Mouse (Mus musculus) layer of hippocampus, adult 18-20 months (tissue): Measurements from ENCODE around the gene Dynlt1a. TPM values are rescaled to one million over a fixed set of nuclear protein-coding genes. Genes with fewer than 3 reads are reported as not detected.
A peak's percentile ranks its signal among the peaks of the same experiment; 100 is the strongest.
"Not testable (repeated sequence)": the region's sequence is repeated elsewhere in the genome, so short reads cannot be mapped to it uniquely, and the experiment has no call there.

ENCODE experiments used
- DNase-seq, 2 experiments: peaks; one replicate each; pipeline ENCODE4 v3.0.0; 2022; ENCODE audit warnings: low spot score in 2 of 2
- long read RNA-seq: library from polyadenylated mRNA; stranded (forward); transcript quantifications from one replicate; pipeline ENCODE4 v2.0.0, GENCODE M21; 2021
- total RNA-seq, 2 experiments: library from RNA; stranded (reverse); gene quantifications; 2 replicates each; pipeline ENCODE4 v1.2.3; 2021

Gene Dynlt1a
- total RNA-seq = 1 to 10 TPM; 9.2 to 9.4 TPM
- long read RNA-seq, partial matches to known transcripts = 2 of 7 reads
- long read RNA-seq, other reads (novel, unspliced or antisense) = 5 of 7 reads

- DNase-seq = peak; percentile 82 to 88
These were observed at the start of gene Dynlt1a for GRCm38 (mm10) chr17:6317339-6317985. Dynlt1a (minus strand) TSS chr17:6317500.

- DNase-seq = not testable (repeated sequence)
These were observed 38.0 kb upstream of the Dynlt1a start for GRCm38 (mm10) chr17:6355256-6355655.

GRCm38 (mm10) chr17:6342606-6343294 lies 25.4 kb upstream of the Dynlt1a start:
- not testable (repeated sequence) for DNase-seq

- DNase-seq = not testable (repeated sequence)
These were observed 11.7 kb upstream of the Dynlt1a start for GRCm38 (mm10) chr17:6328997-6329396.

GRCm38 (mm10) chr17:6327554-6327953 lies 10.3 kb upstream of the Dynlt1a start:
- DNase-seq = not testable (repeated sequence)

GRCm38 (mm10) chr17:6325543-6325942 lies 8.2 kb upstream of the Dynlt1a start:
- DNase-seq = not testable (repeated sequence)

- DNase-seq = not testable (repeated sequence)
These were observed 7.7 kb upstream of the Dynlt1a start for GRCm38 (mm10) chr17:6325021-6325420.

- DNase-seq = not testable (repeated sequence)
These were observed 4.4 kb upstream of the Dynlt1a start for GRCm38 (mm10) chr17:6321778-6322101.

- not testable (repeated sequence) for DNase-seq
These were observed 3.9 kb upstream of the Dynlt1a start for GRCm38 (mm10) chr17:6321081-6321777.

- DNase-seq = peak in 1 of 2 experiments; percentile 39
These were observed 747 bp downstream of the Dynlt1a start for GRCm38 (mm10) chr17:6316379-6317126.

GRCm38 (mm10) chr17:6315706-6316105 lies 1.6 kb downstream of the Dynlt1a start:
- DNase-seq = not testable (repeated sequence)

- DNase-seq = not testable (repeated sequence)
These were observed 2.8 kb downstream of the Dynlt1a start for GRCm38 (mm10) chr17:6314493-6314892.

GRCm38 (mm10) chr17:6312755-6313154 lies 4.5 kb downstream of the Dynlt1a start:
- not testable (repeated sequence) for DNase-seq

- DNase-seq = not testable (repeated sequence)
These were observed 5.6 kb downstream of the Dynlt1a start for GRCm38 (mm10) chr17:6311716-6312115.

- DNase-seq = not testable (repeated sequence)
These were observed 10.8 kb downstream of the Dynlt1a start for GRCm38 (mm10) chr17:6306503-6306902.

- not testable (repeated sequence) for DNase-seq
These were observed 11.5 kb downstream of the Dynlt1a start for GRCm38 (mm10) chr17:6305656-6306270.

- not testable (repeated sequence) for DNase-seq
These were observed 12.4 kb downstream of the Dynlt1a start for GRCm38 (mm10) chr17:6304891-6305290.

- not testable (repeated sequence) for DNase-seq
These were observed 17.0 kb downstream of the Dynlt1a start for GRCm38 (mm10) chr17:6300190-6300863.

GRCm38 (mm10) chr17:6297060-6297795 lies 20.1 kb downstream of the Dynlt1a start:
- DNase-seq = not testable (repeated sequence)
